Mouse (Mus musculus): Measurements from ENCODE around the gene Cacna1f.

Cacna1f gene

GRCm38 (mm10) chrX:7632560-7632959 is 25.7 kb downstream of the Cacna1f start:
- DNase-seq (ENCODE audit: low read depth), result no peak

GRCm38 (mm10) chrX:7635101-7635500 is 28.2 kb downstream of the Cacna1f start:
- no peak for DNase-seq (ENCODE audit: low read depth)

GRCm38 (mm10) chrX:7638401-7639091 is 31.7 kb downstream of the Cacna1f start, which contains the start of gene Syp:
Syp (plus strand) TSS chrX:7638471.
- DNase-seq (ENCODE audit: low read depth), result peak; percentile 85

GRCm38 (mm10) chrX:7639536-7640325 is 32.8 kb downstream of the Cacna1f start:
- no peak for DNase-seq (ENCODE audit: low read depth)

GRCm38 (mm10) chrX:7640785-7641184 is 33.9 kb downstream of the Cacna1f start:
- no peak for DNase-seq (ENCODE audit: low read depth)

- peak; percentile 93 for DNase-seq (ENCODE audit: low read depth)
Measured at GRCm38 (mm10) chrX:7645349-7645748, 38.5 kb downstream of the Cacna1f start.

GRCm38 (mm10) chrX:7648671-7649304 is 41.9 kb downstream of the Cacna1f start:
- DNase-seq (ENCODE audit: low read depth), result peak; percentile 92

GRCm38 (mm10) chrX:7657221-7657639 is 50.3 kb downstream of the Cacna1f start, which contains the start of gene Prickle3:
Prickle3 (plus strand) TSS chrX:7657260.
- DNase-seq (ENCODE audit: low read depth), result peak; percentile 74

- DNase-seq (ENCODE audit: low read depth), result no peak
Measured at GRCm38 (mm10) chrX:7658031-7658784, 51.3 kb downstream of the Cacna1f start.

GRCm38 (mm10) chrX:7658785-7659589 is 52.1 kb downstream of the Cacna1f start:
- no peak for DNase-seq (ENCODE audit: low read depth)

- no peak for DNase-seq (ENCODE audit: low read depth)
Measured at GRCm38 (mm10) chrX:7661086-7661485, 54.2 kb downstream of the Cacna1f start.

- DNase-seq (ENCODE audit: low read depth), result no peak
Measured at GRCm38 (mm10) chrX:7662936-7663335, 56.1 kb downstream of the Cacna1f start.

- DNase-seq (ENCODE audit: low read depth), result no peak
Measured at GRCm38 (mm10) chrX:7664791-7665190, 57.9 kb downstream of the Cacna1f start.

- DNase-seq (ENCODE audit: low read depth), result no peak
Measured at GRCm38 (mm10) chrX:7665739-7666502, 59.0 kb downstream of the Cacna1f start.

- peak; percentile 73 for DNase-seq (ENCODE audit: low read depth)
Measured at GRCm38 (mm10) chrX:7670390-7670881, 63.6 kb downstream of the Cacna1f start.

GRCm38 (mm10) chrX:7670921-7671623 is 64.2 kb downstream of the Cacna1f start, which contains the start of gene Plp2:
Plp2 (minus strand) TSS chrX:7671390.
- DNase-seq (ENCODE audit: low read depth), result peak; percentile 66

- DNase-seq (ENCODE audit: low read depth), result peak; percentile 22
Measured at GRCm38 (mm10) chrX:7672739-7673138, 65.9 kb downstream of the Cacna1f start.

- DNase-seq (ENCODE audit: low read depth), result peak; percentile 60
Measured at GRCm38 (mm10) chrX:7673578-7674281, 66.8 kb downstream of the Cacna1f start.
